ENCODE assay signal across 16 mouse cellular contexts in the genomic region with DNA sequence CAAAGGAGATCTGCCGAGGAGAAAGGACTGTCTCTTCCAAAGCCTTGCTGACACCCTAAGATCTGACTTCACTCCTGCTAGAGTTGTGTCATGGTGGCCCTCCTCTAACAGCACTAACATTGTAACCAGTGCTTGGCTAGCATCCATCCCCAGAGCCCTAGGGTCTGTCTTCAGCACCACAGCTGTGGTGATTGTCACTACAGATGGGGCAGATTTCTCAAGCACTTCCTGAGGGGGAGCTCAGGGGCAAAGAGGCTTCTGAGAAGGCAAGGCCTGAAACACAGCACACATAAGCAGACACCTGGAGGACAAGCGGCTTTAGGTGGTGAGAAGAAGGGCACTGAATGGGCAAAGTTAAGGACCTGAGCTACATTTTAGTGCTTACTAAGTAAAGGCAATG. TPM values are rescaled to one million over a fixed set of nuclear protein-coding genes. Genes with fewer than 3 reads are reported as not detected.
DNase-seq lines count a peak whose midpoint lies in the region; ATAC-seq and TF ChIP-seq lines count a peak whose summit lies in the region.
"Had no signal": no experiment of that assay in that cellular context is flagged by ENCODE, and none has a peak within 500 bp of the region (broad histone marks: within the 10 kb centered on the region; RNA-seq: fewer than 3 reads in every experiment).

No protein-coding gene starts in this region.

- TF ChIP-seq POLR2A in thymus, adult 2 months (IDR thresholded peaks at IDR 0.05; ENCODE audit: control insufficient read depth, extremely low read depth, insufficient read depth, low read length, poor library complexity) = no peak
- TF ChIP-seq POLR2A in embryonic fibroblast, embryonic 13.5 days (IDR thresholded peaks at IDR 0.05; ENCODE audit: low read depth, low read length) = no peak

- no peak for TF ChIP-seq EP300 in heart, postnatal 0 days (IDR thresholded peaks at IDR 0.05; ENCODE audit: low read depth)

- H3K36me3 ChIP-seq in heart, postnatal 0 days (replicated peaks; ENCODE audit: control insufficient read depth, insufficient read depth, low read length) = peaks cover 10% of the 10 kb centered on the region; the same call in 1 of the 2 replicates
- H3K36me3 ChIP-seq in thymus, adult 2 months (ENCODE audit: control insufficient read depth, insufficient read depth, low read length) = peaks cover 9% of the 10 kb centered on the region
- no peaks in the 10 kb centered on the region for H3K36me3 ChIP-seq in stomach, embryonic 15.5 days

- H3K27ac ChIP-seq in heart, postnatal 0 days (ENCODE audit: low read depth) = peak overlapping the region; percentile 73
- H3K27ac ChIP-seq in thymus, adult 2 months (ENCODE audit: control insufficient read depth, insufficient read depth, low read length) = peak overlapping the region; percentile 67
- H3K27ac ChIP-seq in embryonic fibroblast, embryonic 13.5 days (ENCODE audit: insufficient read depth, low read length) = peak overlapping the region; percentile 23; the same call in 1 of the 2 replicates
- H3K27ac ChIP-seq in stomach, embryonic 15.5 days = peak overlapping the region; percentile 64
- no peak overlapping the region; the same call in 1 of the 2 replicates for H3K27ac ChIP-seq in layer of hippocampus, adult 2 months
- H3K27ac ChIP-seq: hindbrain, embryonic 13.5 days; macrophage; neural tube, embryonic 12.5 days had no signal

- no peak for TF ChIP-seq CTCF in heart, postnatal 0 days (IDR thresholded peaks at IDR 0.05; ENCODE audit: low read depth)
- no peak for TF ChIP-seq CTCF in thymus, adult 2 months (IDR thresholded peaks at IDR 0.05; ENCODE audit: borderline replicate concordance, control insufficient read depth, extremely low read depth, insufficient read depth, low read length, poor library complexity)
- no peak for TF ChIP-seq CTCF in embryonic fibroblast, embryonic 13.5 days (IDR thresholded peaks at IDR 0.05; ENCODE audit: borderline replicate concordance, insufficient read depth, low read length)
- TF ChIP-seq CTCF in layer of hippocampus, adult 2 months (conservative IDR thresholded peaks at IDR 0.05) = no peak

- no peaks in the 10 kb centered on the region for H3K9me3 ChIP-seq in heart, postnatal 0 days (replicated peaks; ENCODE audit: control insufficient read depth, low read length)
- H3K9me3 ChIP-seq in stomach, embryonic 15.5 days = no peaks in the 10 kb centered on the region
- H3K9me3 ChIP-seq: hindbrain, embryonic 13.5 days; liver, embryonic 12.5 days; midbrain, embryonic 15.5 days; neural tube, embryonic 12.5 days had no signal

- no peak overlapping the region for H3K4me3 ChIP-seq in heart, postnatal 0 days (ENCODE audit: low read depth, low read length)
- no peak overlapping the region for H3K4me3 ChIP-seq in thymus, adult 2 months (ENCODE audit: control insufficient read depth, insufficient read depth, low read length)
- no peak overlapping the region for H3K4me3 ChIP-seq in embryonic fibroblast, embryonic 13.5 days (ENCODE audit: insufficient read depth, low read length)
- H3K4me3 ChIP-seq in stomach, embryonic 15.5 days (replicated peaks) = no peak overlapping the region
- no peak overlapping the region for H3K4me3 ChIP-seq in layer of hippocampus, adult 2 months
- H3K4me3 ChIP-seq: hindbrain, embryonic 13.5 days; liver, embryonic 12.5 days; midbrain, embryonic 15.5 days; neural tube, embryonic 12.5 days had no signal

- DNase-seq in heart, postnatal 0 days (ENCODE audit: low spot score) = no peak
- DNase-seq in heart, postnatal 25 days (ENCODE audit: low spot score) = no peak
- DNase-seq in thymus, adult 2 months = no peak
- DNase-seq in thymus, postnatal 10 days (ENCODE audit: low spot score in 2 of 2) = no peak
- DNase-seq in layer of hippocampus, adult 2 months (ENCODE audit: low spot score in 2 of 2) = no peak
- DNase-seq: cerebellum, adult 8-10 months; embryo, embryonic 11 days; gastrocnemius, postnatal 10 days; kidney, adult 9 months had no signal

- ATAC-seq in heart, postnatal 0 days (ENCODE audit: insufficient read depth, low read depth) = no peak
- ATAC-seq in stomach, embryonic 15.5 days (ENCODE audit: insufficient read depth, low FRiP score, low read depth) = no peak
- ATAC-seq: liver, embryonic 12.5 days; midbrain, embryonic 15.5 days had no signal

- WGBS in heart, postnatal 0 days = 74% methylated on average over 2 of the region's 2 CpGs
- WGBS in thymus, adult 2 months = 74% methylated on average over 2 of the region's 2 CpGs
- 80% methylated on average over 2 of the region's 2 CpGs for WGBS in stomach, embryonic 15.5 days

- H3K4me2 ChIP-seq in heart, postnatal 0 days (ENCODE audit: low read depth, low read length) = no peak overlapping the region
- H3K4me2 ChIP-seq in stomach, embryonic 15.5 days = no peak overlapping the region
- H3K4me2 ChIP-seq: hindbrain, embryonic 13.5 days; liver, embryonic 12.5 days; midbrain, embryonic 15.5 days; neural tube, embryonic 12.5 days had no signal

- H3K27me3 ChIP-seq in heart, postnatal 0 days (ENCODE audit: control insufficient read depth, insufficient read depth, low read length) = no peaks in the 10 kb centered on the region
- no peaks in the 10 kb centered on the region for H3K27me3 ChIP-seq in thymus, adult 2 months (ENCODE audit: control insufficient read depth, insufficient read depth, low read length)
- no peaks in the 10 kb centered on the region for H3K27me3 ChIP-seq in stomach, embryonic 15.5 days (replicated peaks)
- H3K27me3 ChIP-seq: hindbrain, embryonic 13.5 days; liver, embryonic 12.5 days; midbrain, embryonic 15.5 days; neural tube, embryonic 12.5 days had no signal

- intact Hi-C loops in heart, postnatal 25 days (cut with DNase I) = loop anchor here (5.0 kb wide), 1 partner anchor 34 kb away; no protein-coding TSS in a partner anchor

- peaks cover 32% of the 10 kb centered on the region for H3K4me1 ChIP-seq in heart, postnatal 0 days (ENCODE audit: control insufficient read depth, insufficient read depth)
- peaks cover 43% of the 10 kb centered on the region for H3K4me1 ChIP-seq in thymus, adult 2 months (replicated peaks; ENCODE audit: control insufficient read depth, insufficient read depth, low read length)
- peaks cover 18% of the 10 kb centered on the region; the same call in 1 of the 2 replicates for H3K4me1 ChIP-seq in embryonic fibroblast, embryonic 13.5 days (ENCODE audit: control insufficient read depth, insufficient read depth, low read length)
- peaks cover 8% of the 10 kb centered on the region for H3K4me1 ChIP-seq in stomach, embryonic 15.5 days

- no peak overlapping the region for H3K9ac ChIP-seq in heart, postnatal 0 days (replicated peaks; ENCODE audit: low read depth, low read length)
- no peak overlapping the region for H3K9ac ChIP-seq in stomach, embryonic 15.5 days
- H3K9ac ChIP-seq: hindbrain, embryonic 13.5 days; liver, embryonic 12.5 days; midbrain, embryonic 15.5 days; neural tube, embryonic 12.5 days had no signal

RNA-seq across cellular contexts. Expression of a gene that starts 28.2 kb away (rescaled TPM):
- total RNA-seq in heart, postnatal 0 days (2014; rRNA removed; ENCODE audit: low replicate concordance) = 13.7 and 25.8 TPM in 2 replicates
- 11.7 and 11.8 TPM in 2 replicates for polyA plus RNA-seq in heart, postnatal 0 days (2015; fragmentation: Nextera tagmentation; extraction: Ambion mirVana)
- 10 to 100 TPM; 27.1 to 31.8 TPM for total RNA-seq in heart, postnatal 25 days (2021)
- polyA plus RNA-seq in thymus, adult 2 months (2012; rRNA removed) = 58.4 and 66.1 TPM in 2 replicates
- polyA plus RNA-seq in embryonic fibroblast, embryonic 13.5 days (2011; ENCODE audit: insufficient read length, low read depth, missing spikeins) = 49.4 and 50.2 TPM in 2 replicates
- 28.4 and 28.8 TPM in 2 replicates for polyA plus RNA-seq in stomach, embryonic 15.5 days (2015; fragmentation: Nextera tagmentation; extraction: Ambion mirVana)
- 10 to 100 TPM; 69.3 to 76.2 TPM for total RNA-seq in layer of hippocampus, adult 2 months (2021)
